Mouse (Mus musculus) left cerebral cortex, postnatal 25 days (tissue): ENCODE measurements around the gene Scgb1b12. TPM values are rescaled to one million over a fixed set of nuclear protein-coding genes. Genes with fewer than 3 reads are reported as not detected.
"Not testable (repeated sequence)": the region's sequence is repeated elsewhere in the genome, so short reads cannot be mapped to it uniquely, and the experiment has no call there.

ENCODE experiments used
- DNase-seq, 2 experiments: peaks; one replicate each; pipeline ENCODE4 v3.0.0; 2022; ENCODE audit warnings: low spot score in 2 of 2, mixed read lengths in 1 of 2
- intact Hi-C: fragments of 180-260 bp; cut with DNase I; formaldehyde crosslinking; loops from one replicate; pipeline ENCODE4 v1.15.1; 2025
- total RNA-seq, 2 experiments: library from RNA; stranded (reverse); gene quantifications; 2 replicates each; pipeline ENCODE4 v1.2.3; 2021

The Scgb1b12 gene
- not detected for total RNA-seq

GRCm38 (mm10) chr7:32333882-32334281, at the start of gene Scgb1b12:
Gene Scgb1b12, plus strand, starts transcription at chr7:32334182.
- intact Hi-C loops, DNase-seq: not testable (repeated sequence)

- DNase-seq, intact Hi-C loops: not testable (repeated sequence)
Observed at GRCm38 (mm10) chr7:32327145-32327544, 6.8 kb upstream of the Scgb1b12 start, which contains the start of gene Scgb2b12. Gene Scgb2b12, minus strand, starts transcription at chr7:32327245.

Other genes starting within 250 kb of the Scgb1b12 start
- not detected for gene Scgb1b10, start 233.3 kb upstream of the Scgb1b12 start, total RNA-seq
- not detected for gene Scgb2b11, start 123.0 kb upstream of the Scgb1b12 start, total RNA-seq
- gene Scgb1b11, start 111.3 kb upstream of the Scgb1b12 start, total RNA-seq: not detected
- not detected for gene Scgb2b12, start 6.9 kb upstream of the Scgb1b12 start, total RNA-seq
- not detected for gene Scgb1b29, start 107.4 kb downstream of the Scgb1b12 start, total RNA-seq